ENCODE assay signal across 14 mouse cellular contexts in the genomic region with DNA sequence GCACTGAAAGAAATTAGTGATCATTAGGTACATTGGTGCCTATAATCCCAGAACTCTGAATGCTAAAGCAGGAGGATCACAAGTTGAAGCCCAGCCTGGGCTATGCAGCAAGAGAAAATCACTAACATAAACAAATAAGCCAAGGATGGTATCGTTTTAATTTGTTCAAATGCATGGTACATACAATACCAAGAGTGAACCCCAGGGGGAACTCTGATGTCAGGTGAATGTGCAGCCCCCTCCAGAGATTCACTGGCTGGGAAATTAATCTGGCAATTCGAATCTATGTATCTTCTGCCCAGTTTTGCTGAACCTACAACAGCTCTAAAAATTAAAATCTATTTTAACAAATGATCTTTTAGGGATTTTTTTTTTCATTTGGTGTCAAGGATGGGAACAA. TPM values are rescaled to one million over a fixed set of nuclear protein-coding genes. Genes with fewer than 3 reads are reported as not detected.
DNase-seq lines count a peak whose midpoint lies in the region; ATAC-seq and TF ChIP-seq lines count a peak whose summit lies in the region.
"Had no signal": no experiment of that assay in that cellular context is flagged by ENCODE, and none has a peak within 500 bp of the region (broad histone marks: within the 10 kb centered on the region; RNA-seq: fewer than 3 reads in every experiment).

No protein-coding gene starts in this region.

- 56% methylated on average over 2 of the region's 2 CpGs for WGBS in hindbrain, postnatal 0 days
- WGBS in hindbrain, embryonic 12.5 days = 58% methylated on average over 2 of the region's 2 CpGs
- WGBS in thymus, adult 2 months = 25% methylated on average over 2 of the region's 2 CpGs

- H3K4me2 ChIP-seq in hindbrain, postnatal 0 days (ENCODE audit: low read depth, low read length) = no peak overlapping the region
- H3K4me2 ChIP-seq in hindbrain, embryonic 12.5 days (replicated peaks) = no peak overlapping the region
- H3K4me2 ChIP-seq: embryonic facial prominence, embryonic 13.5 days; forebrain, embryonic 12.5 days; limb, embryonic 12.5 days had no signal

- H3K9ac ChIP-seq in hindbrain, postnatal 0 days (replicated peaks; ENCODE audit: low read length) = no peak overlapping the region
- no peak overlapping the region for H3K9ac ChIP-seq in hindbrain, embryonic 12.5 days
- H3K9ac ChIP-seq: embryonic facial prominence, embryonic 13.5 days; forebrain, embryonic 12.5 days; limb, embryonic 12.5 days had no signal

- no peaks in the 10 kb centered on the region for H3K9me3 ChIP-seq in hindbrain, postnatal 0 days (ENCODE audit: low read length)
- no peaks in the 10 kb centered on the region for H3K9me3 ChIP-seq in hindbrain, embryonic 12.5 days (replicated peaks)
- H3K9me3 ChIP-seq: embryonic facial prominence, embryonic 13.5 days; forebrain, embryonic 12.5 days; limb, embryonic 12.5 days had no signal

- no peak overlapping the region for H3K27ac ChIP-seq in hindbrain, postnatal 0 days
- H3K27ac ChIP-seq in hindbrain, embryonic 12.5 days = no peak overlapping the region
- no peak overlapping the region for H3K27ac ChIP-seq in thymus, adult 2 months (ENCODE audit: control insufficient read depth, insufficient read depth, low read length)
- H3K27ac ChIP-seq: embryonic facial prominence, embryonic 13.5 days; forebrain, embryonic 12.5 days; limb, embryonic 12.5 days had no signal

- ATAC-seq in hindbrain, postnatal 0 days = no peak
- no peak for ATAC-seq in hindbrain, embryonic 12.5 days (ENCODE audit: low FRiP score)
- ATAC-seq: intestine, embryonic 16.5 days had no signal

- no peaks in the 10 kb centered on the region for H3K27me3 ChIP-seq in hindbrain, postnatal 0 days (ENCODE audit: insufficient read depth, low read length)
- no peaks in the 10 kb centered on the region for H3K27me3 ChIP-seq in hindbrain, embryonic 12.5 days
- H3K27me3 ChIP-seq in thymus, adult 2 months (ENCODE audit: control insufficient read depth, insufficient read depth, low read length) = no peaks in the 10 kb centered on the region
- H3K27me3 ChIP-seq: embryonic facial prominence, embryonic 13.5 days; forebrain, embryonic 12.5 days; limb, embryonic 12.5 days had no signal

- no peak for TF ChIP-seq POLR2A in thymus, adult 2 months (IDR thresholded peaks at IDR 0.05; ENCODE audit: control insufficient read depth, extremely low read depth, insufficient read depth, low read length, poor library complexity)

- H3K4me1 ChIP-seq in hindbrain, postnatal 0 days (ENCODE audit: insufficient read depth, low read length) = no peaks in the 10 kb centered on the region
- H3K4me1 ChIP-seq in hindbrain, embryonic 12.5 days = no peaks in the 10 kb centered on the region
- no peaks in the 10 kb centered on the region for H3K4me1 ChIP-seq in thymus, adult 2 months (replicated peaks; ENCODE audit: control insufficient read depth, insufficient read depth, low read length)
- H3K4me1 ChIP-seq: embryonic facial prominence, embryonic 13.5 days; forebrain, embryonic 12.5 days; limb, embryonic 12.5 days had no signal

- DNase-seq in hindbrain, postnatal 0 days (ENCODE audit: low spot score) = peak; percentile 27
- peak; percentile 23 for DNase-seq in thymus, adult 2 months
- DNase-seq in thymus, adult 18-20 months = no peak
- peak; percentile 30 for DNase-seq in induced T-regulatory cell, adult 2 months (ENCODE audit: low read depth)
- peak; percentile 31 for DNase-seq in thymus, postnatal 4 days
- DNase-seq in left cerebral cortex, postnatal 25 days (ENCODE audit: low spot score in 2 of 2) = no peak
- no peak for DNase-seq in frontal cortex, postnatal 10 days (ENCODE audit: low spot score in 2 of 2)
- DNase-seq: layer of hippocampus, adult 9-11 months; lung, adult 2 months had no signal

- intact Hi-C loops in left cerebral cortex, postnatal 25 days (cut with DNase I) = no loop called here

- peaks cover under 1% of the 10 kb centered on the region; the same call in 1 of the 2 replicates for H3K36me3 ChIP-seq in hindbrain, postnatal 0 days (ENCODE audit: insufficient read depth, low read length)
- H3K36me3 ChIP-seq in hindbrain, embryonic 12.5 days = no peaks in the 10 kb centered on the region
- H3K36me3 ChIP-seq in thymus, adult 2 months (ENCODE audit: control insufficient read depth, insufficient read depth, low read length) = no peaks in the 10 kb centered on the region
- H3K36me3 ChIP-seq: forebrain, embryonic 12.5 days; limb, embryonic 12.5 days had no signal

- TF ChIP-seq CTCF in hindbrain, postnatal 0 days (IDR thresholded peaks at IDR 0.05; ENCODE audit: low read depth) = peak; percentile 48
- no peak for TF ChIP-seq CTCF in thymus, adult 2 months (IDR thresholded peaks at IDR 0.05; ENCODE audit: borderline replicate concordance, control insufficient read depth, extremely low read depth, insufficient read depth, low read length, poor library complexity)

- no peak overlapping the region for H3K4me3 ChIP-seq in hindbrain, postnatal 0 days (ENCODE audit: low read length)
- H3K4me3 ChIP-seq in hindbrain, embryonic 12.5 days = no peak overlapping the region
- no peak overlapping the region for H3K4me3 ChIP-seq in thymus, adult 2 months (ENCODE audit: control insufficient read depth, insufficient read depth, low read length)
- H3K4me3 ChIP-seq: embryonic facial prominence, embryonic 13.5 days; forebrain, embryonic 12.5 days; limb, embryonic 12.5 days had no signal

RNA-seq across cellular contexts. Expression of gene Ankrd42, which starts 12.5 kb away (rescaled TPM):
- 22.8 and 24.8 TPM in 2 replicates for total RNA-seq in hindbrain, postnatal 0 days (2014; rRNA removed)
- polyA plus RNA-seq in hindbrain, postnatal 0 days (2015; fragmentation: Nextera tagmentation; extraction: Ambion mirVana) = 20.6 and 20.8 TPM in 2 replicates
- 15.2 and 15.7 TPM in 2 replicates for polyA plus RNA-seq in hindbrain, embryonic 12.5 days (2016; fragmentation: Nextera tagmentation; extraction: Ambion mirVana)
- polyA plus RNA-seq in thymus, adult 2 months (2012; rRNA removed) = 0.39 and 0.47 TPM in 2 replicates
- 10 to 100 TPM; 20.7 to 20.9 TPM for total RNA-seq in left cerebral cortex, postnatal 25 days (2021)

RNA-seq across cellular contexts. Expression of gene Pcf11, which starts 45.2 kb away (rescaled TPM):
- total RNA-seq in hindbrain, postnatal 0 days (2014; rRNA removed) = 31.3 and 35.2 TPM in 2 replicates
- 14.4 and 15.2 TPM in 2 replicates for polyA plus RNA-seq in hindbrain, postnatal 0 days (2015; fragmentation: Nextera tagmentation; extraction: Ambion mirVana)
- polyA plus RNA-seq in hindbrain, embryonic 12.5 days (2016; fragmentation: Nextera tagmentation; extraction: Ambion mirVana) = 29.2 and 31.7 TPM in 2 replicates
- 37.5 and 42.7 TPM in 2 replicates for polyA plus RNA-seq in thymus, adult 2 months (2012; rRNA removed)
- 10 to 100 TPM; 47.4 to 49.8 TPM for total RNA-seq in left cerebral cortex, postnatal 25 days (2021)

Comparison
In these comparisons a context has a peak if more than half of its experiments do, and no peak if none do; other contexts are left out.
1. DNase-seq: peak in hindbrain, postnatal 0 days (single experiment), thymus, adult 2 months (single experiment), induced T-regulatory cell, adult 2 months (single experiment) and thymus, postnatal 4 days (single experiment); none in thymus, adult 18-20 months (0 of 2), left cerebral cortex, postnatal 25 days (0 of 2) and frontal cortex, postnatal 10 days (0 of 2).
2. RNA of gene Ankrd42, which starts 12.5 kb away (polyA plus RNA-seq): 20.6 to 20.8 TPM in hindbrain, postnatal 0 days and 15.2 to 15.7 TPM in hindbrain, embryonic 12.5 days; 0.39 to 0.47 TPM in thymus, adult 2 months; every median in the first group is over 10 times any median in the second.